Mouse (Mus musculus) forebrain, embryonic 15.5 days (tissue): ENCODE results near the gene Ap1m2. TPM values are rescaled to one million over a fixed set of nuclear protein-coding genes. Genes with fewer than 3 reads are reported as not detected.

Experiments used
- ATAC-seq: fragments of 200-750 bp; cut with Nextera tagmentation; replicated peaks from 2 replicates; pipeline ENCODE4 v1.8.0; 2017; ENCODE audit warnings: mild to moderate bottlenecking, moderate TSS enrichment, moderate library complexity
- H3K27ac ChIP-seq: fragments of 300-500 bp; sonication (generic); replicated peaks from 2 replicates; pipeline ENCODE4 v1.5.1; 2015; ENCODE audit warnings: mild to moderate bottlenecking, inconsistent platforms
- H3K27me3 ChIP-seq: fragments of 300-500 bp; sonication (generic); 2 replicates; pipeline ENCODE4 v1.6.1; 2015; ENCODE audit warnings: inconsistent platforms
- H3K36me3 ChIP-seq: fragments of 300-500 bp; sonication (generic); 2 replicates; pipeline ENCODE4 v1.6.1; 2015; ENCODE audit warnings: mild to moderate bottlenecking, inconsistent platforms
- H3K4me1 ChIP-seq: fragments of 300-500 bp; sonication (generic); 2 replicates; pipeline ENCODE4 v1.6.1; 2015; ENCODE audit warnings: inconsistent platforms
- H3K4me2 ChIP-seq: fragments of 300-500 bp; sonication (generic); replicated peaks from 2 replicates; pipeline ENCODE4 v1.6.1; 2015; ENCODE audit warnings: mild to moderate bottlenecking, inconsistent platforms
- H3K4me3 ChIP-seq: fragments of 300-500 bp; sonication (generic); 2 replicates; pipeline ENCODE4 v1.5.1; 2015; ENCODE audit warnings: mild to moderate bottlenecking, inconsistent platforms
- H3K9ac ChIP-seq: fragments of 300-500 bp; sonication (generic); replicated peaks from 2 replicates; pipeline ENCODE4 v1.6.1; 2015; ENCODE audit warnings: mild to moderate bottlenecking, inconsistent platforms
- H3K9me3 ChIP-seq: fragments of 300-500 bp; sonication (generic); 2 replicates; pipeline ENCODE4 v1.6.1; 2016; ENCODE audit warnings: inconsistent platforms
- WGBS: fragments of 180-500 bp; shearing (Covaris S2); methylation state at CpG from one replicate; pipeline ENCODE4 v1.1.7; 2015; ENCODE audit warnings: mixed read lengths; 5-methylcytosine and 5-hydroxymethylcytosine counted together
- polyA plus RNA-seq: library from polyadenylated mRNA; unstranded; fragments of >200 nt; fragmentation: Nextera tagmentation; extraction: Ambion mirVana; gene quantifications from 2 replicates; pipeline ENCODE4 v1.2.1, GENCODE M21; 2015

The Ap1m2 gene
- polyA plus RNA-seq, 1 experiment from 2014 or later = 1.1 TPM

DNA sequence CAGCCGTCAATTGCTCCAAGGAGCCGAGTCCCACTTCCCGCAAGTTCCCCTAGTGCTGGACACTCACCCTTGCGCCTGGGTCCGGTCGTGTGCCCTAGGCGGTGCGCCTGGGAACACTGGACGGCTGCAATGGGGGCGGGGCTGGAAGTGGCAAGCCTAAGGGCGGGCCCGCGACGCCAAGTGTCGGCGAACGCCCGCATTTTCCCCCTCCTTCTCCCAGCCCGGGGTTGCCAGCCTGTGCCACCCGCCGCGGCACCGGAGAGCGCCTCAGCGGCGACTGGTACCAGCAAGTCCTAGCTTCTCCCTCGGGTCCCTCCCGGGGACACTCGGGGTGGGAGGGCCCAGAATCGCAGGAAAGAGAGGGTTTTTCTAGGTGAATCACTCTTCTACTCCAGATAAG, 63.8 kb downstream of the Ap1m2 start, which contains the start of gene S1pr5:
Gene S1pr5 (minus strand): TSS at position 118 of the 400 bp plus-strand sequence.
- H3K27me3 ChIP-seq = peaks cover 71% of the 10 kb centered on the region
- WGBS = under 1% methylated on average over 29 of the region's 30 CpGs
- no peak within 1 kb of the TSS for H3K27ac ChIP-seq
- H3K36me3 ChIP-seq = no peaks in the 10 kb centered on the region
- H3K4me3 ChIP-seq = peak within 1 kb of the TSS; percentile 14; the same call in 1 of the 2 replicates
- H3K9ac ChIP-seq = no peak within 1 kb of the TSS
- peaks cover 21% of the 10 kb centered on the region for H3K4me1 ChIP-seq
- ATAC-seq = no peak
- H3K9me3 ChIP-seq = no peaks in the 10 kb centered on the region
- H3K4me2 ChIP-seq = peak within 1 kb of the TSS; percentile 5

DNA sequence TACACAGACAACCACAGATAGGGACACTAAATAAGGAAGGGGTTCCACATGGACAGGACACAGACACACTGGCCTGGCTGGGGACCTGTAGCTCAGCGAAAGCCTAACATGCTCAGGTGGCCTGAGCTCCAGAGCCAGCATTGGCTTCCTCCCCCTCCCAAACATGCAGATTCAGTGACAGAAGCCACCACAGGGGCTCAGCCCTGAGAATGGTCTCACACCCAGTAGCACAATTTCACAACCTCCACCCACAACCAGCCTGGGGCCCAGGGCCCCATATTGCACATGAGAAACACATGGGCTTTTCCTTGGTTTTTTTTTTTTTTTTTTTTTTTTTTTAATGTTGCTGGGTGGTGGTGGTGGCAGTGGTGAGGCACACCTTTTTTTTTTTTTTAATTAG, 65.8 kb downstream of the Ap1m2 start:
- H3K4me1 ChIP-seq = peaks cover 21% of the 10 kb centered on the region
- 67% methylated on average over 1 of the region's 1 CpGs for WGBS
- H3K27ac ChIP-seq = no peak overlapping the region
- no peak overlapping the region for H3K9ac ChIP-seq
- no peak overlapping the region for H3K4me2 ChIP-seq
- no peak overlapping the region for H3K4me3 ChIP-seq
- H3K9me3 ChIP-seq = no peaks in the 10 kb centered on the region
- H3K27me3 ChIP-seq = peaks cover 79% of the 10 kb centered on the region
- H3K36me3 ChIP-seq = no peaks in the 10 kb centered on the region
- no peak for ATAC-seq

DNA sequence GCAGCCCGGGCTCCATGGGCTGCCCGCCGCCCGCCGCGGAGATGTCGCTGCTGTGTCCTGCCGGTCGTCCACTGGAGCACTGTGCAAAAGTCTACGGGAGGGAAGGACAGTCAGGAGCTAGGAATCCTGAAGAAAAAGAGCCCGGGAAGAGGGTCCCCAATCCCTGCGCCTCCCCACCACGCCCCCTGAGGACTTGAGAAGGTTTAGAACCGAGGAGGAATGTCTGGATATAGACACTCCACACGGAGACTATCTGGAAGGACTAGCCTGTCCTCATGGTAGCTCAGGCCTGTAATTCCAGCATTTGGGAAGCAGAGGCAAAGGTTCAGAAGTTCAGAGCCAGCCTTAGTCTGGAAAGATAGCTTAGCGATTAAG, 67.0 kb downstream of the Ap1m2 start:
- 3% methylated on average over 16 of the region's 16 CpGs for WGBS
- Histone ChIP-seq H3K9ac (peak overlapping the region; percentile 46), H3K4me1 (peaks cover 21% of the 10 kb centered on the region)

DNA sequence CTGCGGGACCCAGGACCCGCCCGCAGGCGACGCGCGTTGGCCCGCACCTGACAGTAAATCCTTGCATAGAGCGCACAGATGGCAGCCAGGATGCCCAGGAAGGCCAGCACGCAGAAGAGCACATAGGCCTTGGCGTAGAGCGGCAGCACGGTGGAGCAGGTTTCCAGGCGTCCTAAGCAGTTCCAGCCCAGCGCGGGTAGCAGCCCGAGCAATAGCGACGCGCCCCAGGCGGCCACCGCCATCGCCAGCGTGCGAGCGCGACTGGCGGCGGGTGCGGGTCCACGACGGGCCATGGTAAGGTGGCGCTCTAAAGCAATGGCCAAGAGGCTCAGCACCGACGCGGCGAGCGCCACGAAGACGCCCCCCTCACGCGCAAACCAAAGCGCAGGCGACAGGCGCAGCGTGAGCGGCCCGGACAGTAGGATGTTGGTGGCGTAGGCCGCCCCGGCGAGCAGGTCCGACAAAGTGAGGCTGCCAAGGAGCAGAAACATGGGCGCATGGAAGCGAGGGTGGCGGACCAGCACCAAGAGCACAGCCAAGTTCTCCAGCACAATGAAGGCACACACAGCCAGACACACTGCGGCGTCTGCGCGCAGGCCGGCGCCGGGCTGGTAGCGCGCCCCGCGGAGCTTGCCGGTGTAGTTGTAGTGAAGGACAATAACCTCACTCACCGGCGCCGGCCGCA, 67.6 kb downstream of the Ap1m2 start:
- H3K4me3 ChIP-seq = peak overlapping the region; percentile 46
- H3K4me1 ChIP-seq = peaks cover 21% of the 10 kb centered on the region
- peak overlapping the region; percentile 46 for H3K9ac ChIP-seq
- peak overlapping the region; percentile 82 for H3K4me2 ChIP-seq
- ATAC-seq = peak; percentile 55
- under 1% methylated on average over 72 of the region's 72 CpGs for WGBS
- no peaks in the 10 kb centered on the region for H3K9me3 ChIP-seq
- no peaks in the 10 kb centered on the region for H3K36me3 ChIP-seq
- H3K27me3 ChIP-seq = peaks cover 67% of the 10 kb centered on the region
- H3K27ac ChIP-seq = no peak overlapping the region

More for the DNA sequence above, 67.0 kb downstream of the Ap1m2 start:
- Histone ChIP-seq H3K36me3 (no peaks in the 10 kb centered on the region), H3K27me3 (peaks cover 73% of the 10 kb centered on the region), H3K27ac (no peak overlapping the region), H3K4me3 (peak overlapping the region; percentile 46), H3K9me3 (no peaks in the 10 kb centered on the region), H3K4me2 (peak overlapping the region; percentile 82)
- no peak for ATAC-seq

Other genes starting within 250 kb of the Ap1m2 start
- gene Zglp1, start 245.2 kb downstream of the Ap1m2 start, polyA plus RNA-seq = 0.37 and 2.2 TPM in 2 replicates
- 1.3 TPM in 2 replicates for gene Gm49373, start 239.2 kb downstream of the Ap1m2 start, polyA plus RNA-seq
- 52.2 and 58.9 TPM in 2 replicates for gene Fdx1l, start 238.7 kb downstream of the Ap1m2 start, polyA plus RNA-seq
- gene Gm38431, start 220.3 kb downstream of the Ap1m2 start, polyA plus RNA-seq = 1.0 and 1.3 TPM in 2 replicates
- gene Raver1, start 220.3 kb downstream of the Ap1m2 start, polyA plus RNA-seq = 36.8 and 42.0 TPM in 2 replicates
- gene Tyk2, start 181.1 kb downstream of the Ap1m2 start, polyA plus RNA-seq = 10.3 and 11.1 TPM in 2 replicates
- gene Cdc37, start 162.4 kb downstream of the Ap1m2 start, polyA plus RNA-seq = 217 and 221 TPM in 2 replicates
- 23.7 and 25.9 TPM in 2 replicates for gene Pde4a, start 146.6 kb downstream of the Ap1m2 start, polyA plus RNA-seq
- 71.6 and 72.5 TPM in 2 replicates for gene Keap1, start 73.0 kb downstream of the Ap1m2 start, polyA plus RNA-seq
- gene S1pr5, start 63.9 kb downstream of the Ap1m2 start, polyA plus RNA-seq = 1.6 TPM in 2 replicates
- gene Atg4d, start 47.0 kb downstream of the Ap1m2 start, polyA plus RNA-seq = 53.1 and 55.0 TPM in 2 replicates
- 18.0 and 18.1 TPM in 2 replicates for gene Kri1, start 24.4 kb downstream of the Ap1m2 start, polyA plus RNA-seq
- 91.3 and 97.9 TPM in 2 replicates for gene Cdkn2d, start 20.9 kb downstream of the Ap1m2 start, polyA plus RNA-seq
- gene Slc44a2, start 8.4 kb upstream of the Ap1m2 start, polyA plus RNA-seq = 77.4 and 77.8 TPM in 2 replicates
- gene Ilf3, start 55.5 kb upstream of the Ap1m2 start, polyA plus RNA-seq = 306 and 307 TPM in 2 replicates
- gene Qtrt1, start 99.5 kb upstream of the Ap1m2 start, polyA plus RNA-seq = 45.7 and 49.1 TPM in 2 replicates
- gene Dnm2, start 112.6 kb upstream of the Ap1m2 start, polyA plus RNA-seq = 74.7 and 77.1 TPM in 2 replicates
- gene Tmed1, start 197.9 kb upstream of the Ap1m2 start, polyA plus RNA-seq = 56.4 and 57.7 TPM in 2 replicates
- 3.0 and 3.8 TPM in 2 replicates for gene AB124611, start 213.8 kb upstream of the Ap1m2 start, polyA plus RNA-seq
- 37.3 and 46.0 TPM in 2 replicates for gene Carm1, start 234.6 kb upstream of the Ap1m2 start, polyA plus RNA-seq